In the genomic region with DNA sequence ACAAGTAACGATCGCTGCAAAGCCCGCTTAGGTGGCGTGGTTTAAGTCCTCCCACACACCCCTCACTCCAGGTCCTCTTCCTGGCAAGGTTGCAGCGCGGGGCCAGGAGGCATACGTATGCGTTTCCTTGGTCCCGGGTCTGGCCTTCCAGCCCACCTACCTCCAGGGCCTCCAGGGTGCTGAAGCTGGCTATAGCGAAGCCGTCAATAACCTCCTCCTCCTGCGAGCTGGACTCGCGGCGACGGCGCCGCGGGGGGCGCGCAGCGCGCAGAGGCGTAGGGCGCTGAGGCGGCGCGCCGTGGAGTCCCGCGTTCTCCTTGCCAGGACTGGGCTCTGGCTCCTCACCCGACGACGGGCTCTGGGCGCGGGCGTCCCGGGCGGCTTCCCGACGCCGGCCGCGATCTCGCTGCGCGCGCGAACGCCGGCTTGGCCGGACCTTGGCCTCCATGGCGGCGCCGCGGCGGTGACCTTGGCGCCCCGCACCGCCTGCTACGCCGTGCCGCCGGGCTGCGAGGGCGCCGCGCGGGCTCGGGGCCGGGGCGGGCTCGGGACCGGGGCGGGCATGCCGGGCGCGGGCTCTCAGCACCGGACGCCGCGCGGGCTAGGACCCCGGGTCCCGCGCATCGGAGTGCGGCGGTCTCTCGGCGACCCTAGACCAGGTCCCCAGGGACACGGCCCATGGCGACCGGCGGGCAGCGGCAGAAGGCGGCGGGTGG, we compare ENCODE assay signal across 7 mouse cellular contexts. TPM values are rescaled to one million over a fixed set of nuclear protein-coding genes. Genes with fewer than 3 reads are reported as not detected.
DNase-seq lines count a peak whose midpoint lies in the region; ATAC-seq and TF ChIP-seq lines count a peak whose summit lies in the region.

No protein-coding gene starts in this region.

- H3K9me3 ChIP-seq in ES-E14 (ENCODE audit: control insufficient read depth, insufficient read depth, low read depth, low read length): no peaks in the 10 kb centered on the region
- no peaks in the 10 kb centered on the region for H3K9me3 ChIP-seq in heart, embryonic 15.5 days (replicated peaks)
- H3K9me3 ChIP-seq in limb, embryonic 11.5 days (ENCODE audit: control insufficient read depth, low read length): no peaks in the 10 kb centered on the region
- H3K9me3 ChIP-seq in midbrain, embryonic 13.5 days: no peaks in the 10 kb centered on the region

- no peaks in the 10 kb centered on the region for H3K36me3 ChIP-seq in C2C12 (ENCODE audit: control insufficient read depth, insufficient read depth)
- no peaks in the 10 kb centered on the region for H3K36me3 ChIP-seq in ES-E14 (ENCODE audit: control insufficient read depth, insufficient read depth, low read length, poor library complexity, severe bottlenecking)
- H3K36me3 ChIP-seq in heart, embryonic 15.5 days: no peaks in the 10 kb centered on the region
- no peaks in the 10 kb centered on the region for H3K36me3 ChIP-seq in limb, embryonic 11.5 days (ENCODE audit: control insufficient read depth, insufficient read depth, low read length)
- H3K36me3 ChIP-seq in midbrain, embryonic 13.5 days: no peaks in the 10 kb centered on the region

- peaks cover 10 to 29% of the 10 kb centered on the region in 2 experiments for H3K4me1 ChIP-seq in ES-E14 (ENCODE audit: control insufficient read depth in 2 of 2, insufficient read depth in 2 of 2, low read length in 2 of 2, poor library complexity in 1 of 2)
- H3K4me1 ChIP-seq in cortical plate, adult 2 months (ENCODE audit: control insufficient read depth, insufficient read depth, low read length): peaks cover 14% of the 10 kb centered on the region
- peaks cover 28% of the 10 kb centered on the region for H3K4me1 ChIP-seq in heart, embryonic 15.5 days (replicated peaks)
- H3K4me1 ChIP-seq in limb, embryonic 11.5 days (ENCODE audit: control insufficient read depth, insufficient read depth, low read length): peaks cover 8% of the 10 kb centered on the region; the same call in 1 of the 2 replicates
- H3K4me1 ChIP-seq in midbrain, embryonic 13.5 days (replicated peaks): peaks cover 27% of the 10 kb centered on the region

- in situ Hi-C loops in ES-E14 (cut with MboI; ENCODE audit: low sequenced_read_pairs in 2 of 2, unreplicated experiment in 2 of 2): no loop called here

- H3K27me3 ChIP-seq in C2C12 (ENCODE audit: control insufficient read depth, insufficient read depth, insufficient read length): no peaks in the 10 kb centered on the region
- H3K27me3 ChIP-seq in heart, embryonic 15.5 days: peaks cover 5% of the 10 kb centered on the region; the same call in 1 of the 2 replicates
- no peaks in the 10 kb centered on the region for H3K27me3 ChIP-seq in limb, embryonic 11.5 days (ENCODE audit: control insufficient read depth, insufficient read depth, low read length)
- H3K27me3 ChIP-seq in midbrain, embryonic 13.5 days: peaks cover 7% of the 10 kb centered on the region; the same call in 1 of the 2 replicates

- ATAC-seq in heart, embryonic 15.5 days (replicated peaks; ENCODE audit: insufficient number of reproducible peaks, insufficient read depth, low FRiP score, low read depth): peak; percentile 23
- peak; percentile 4; the same call in 1 of the 2 replicates for ATAC-seq in limb, embryonic 11.5 days (ENCODE audit: insufficient number of reproducible peaks, low FRiP score, low TSS enrichment, low read depth)
- peak; percentile 65 for ATAC-seq in midbrain, embryonic 13.5 days

- H3K4me3 ChIP-seq in C2C12 (ENCODE audit: insufficient read depth, poor library complexity, severe bottlenecking) (peak overlapping the region; percentile 69), ES-E14 (ENCODE audit: insufficient read depth in 1 of 2, low read depth in 1 of 2, low read length in 2 of 2, poor library complexity in 1 of 2, severe bottlenecking in 1 of 2) (peak overlapping the region; percentile 83 to 99)
- peak overlapping the region; percentile 41 for H3K4me3 ChIP-seq in cortical plate, adult 2 months (ENCODE audit: insufficient read depth, low read length)
- peak overlapping the region; percentile 97 for H3K4me3 ChIP-seq in heart, embryonic 15.5 days
- H3K4me3 ChIP-seq in limb, embryonic 11.5 days (ENCODE audit: low read depth, low read length): peak overlapping the region; percentile 89
- H3K4me3 ChIP-seq in midbrain, embryonic 13.5 days (replicated peaks): peak overlapping the region; percentile 95

- peak overlapping the region; percentile 93 for H3K4me2 ChIP-seq in heart, embryonic 15.5 days
- peak overlapping the region; percentile 94 for H3K4me2 ChIP-seq in limb, embryonic 11.5 days (ENCODE audit: low read depth, severe bottlenecking)
- peak overlapping the region; percentile 90 for H3K4me2 ChIP-seq in midbrain, embryonic 13.5 days (replicated peaks)

- no peak for TF ChIP-seq POLR2A in cortical plate, adult 2 months (IDR thresholded peaks at IDR 0.05; ENCODE audit: extremely low read depth, insufficient read depth, low read length)

- peak overlapping the region; percentile 98 for H3K9ac ChIP-seq in ES-E14 (ENCODE audit: insufficient read depth, low read depth, low read length, poor library complexity, severe bottlenecking)
- peak overlapping the region; percentile 91 for H3K9ac ChIP-seq in heart, embryonic 15.5 days
- peak overlapping the region; percentile 84 for H3K9ac ChIP-seq in limb, embryonic 11.5 days (ENCODE audit: low read length)
- peak overlapping the region; percentile 97 for H3K9ac ChIP-seq in midbrain, embryonic 13.5 days (replicated peaks)

- H3K79me3 ChIP-seq in C2C12 (ENCODE audit: low read depth): peaks cover 47% of the 10 kb centered on the region

- H3K79me2 ChIP-seq in C2C12 (ENCODE audit: control insufficient read depth, insufficient read depth): peaks cover 53% of the 10 kb centered on the region

- no peak for DNase-seq in ES-E14 (ENCODE audit: low read depth, low spot score)
- DNase-seq in limb, embryonic 11.5 days (ENCODE audit: low spot score): peak; percentile 42
- DNase-seq in thymus, adult 18-20 months: peak; percentile 31 to 37

- peak overlapping the region; percentile 91 for H3K27ac ChIP-seq in ES-E14 (ENCODE audit: insufficient read depth, low read depth, low read length, poor library complexity, severe bottlenecking)
- H3K27ac ChIP-seq in cortical plate, adult 2 months (ENCODE audit: insufficient read depth, low read length): no peak overlapping the region
- peak overlapping the region; percentile 85 for H3K27ac ChIP-seq in heart, embryonic 15.5 days
- H3K27ac ChIP-seq in limb, embryonic 11.5 days (replicated peaks; ENCODE audit: low read depth, low read length): 0 out of 2 replicates have a peak overlapping the region, but pooled peaks have one; percentile 42
- peak overlapping the region; percentile 68 for H3K27ac ChIP-seq in midbrain, embryonic 13.5 days

- under 1% methylated on average over 82 of the region's 98 CpGs for WGBS in heart, embryonic 15.5 days
- WGBS in limb, embryonic 11.5 days: under 1% methylated on average over 98 of the region's 98 CpGs
- under 1% methylated on average over 97 of the region's 98 CpGs for WGBS in midbrain, embryonic 13.5 days

- no peak for TF ChIP-seq CTCF in C2C12 (IDR thresholded peaks at IDR 0.05; ENCODE audit: control insufficient read depth, insufficient read depth, insufficient read length)
- TF ChIP-seq CTCF in cortical plate, adult 2 months (IDR thresholded peaks at IDR 0.05; ENCODE audit: extremely low read depth, insufficient read depth, low read length): no peak

- H3ac ChIP-seq in C2C12 (ENCODE audit: control insufficient read depth, insufficient read length, low read depth): peak overlapping the region; percentile 82

TF ChIP-seq in C2C12, 6 proteins besides CTCF, POLR2A, EP300 and RAD21:
- TF ChIP-seq MYOG (IDR thresholded peaks at IDR 0.05; ENCODE audit: control insufficient read depth, extremely low read depth, insufficient read length) (no peak), USF1 (IDR thresholded peaks at IDR 0.05; ENCODE audit: low read depth) (no peak), FOSL1 (IDR thresholded peaks at IDR 0.05; ENCODE audit: insufficient read depth, low read length, poor library complexity, severe bottlenecking) (no peak), MAX (IDR thresholded peaks at IDR 0.05) (no peak), CEBPB (IDR thresholded peaks at IDR 0.05; ENCODE audit: low read depth) (no peak), MYOD1 (IDR thresholded peaks at IDR 0.05; ENCODE audit: control insufficient read depth, insufficient read length, low read depth) (no peak)

TF ChIP-seq in ES-E14, 5 proteins besides CTCF, POLR2A, EP300 and RAD21:
- TF ChIP-seq ZNF384 (IDR thresholded peaks at IDR 0.05; ENCODE audit: low read depth, low read length) (no peak), HCFC1 (IDR thresholded peaks at IDR 0.05; ENCODE audit: borderline replicate concordance, insufficient read depth, low read length) (no peak), MAFK (IDR thresholded peaks at IDR 0.05; ENCODE audit: insufficient read depth, low read depth, low read length) (no peak), ZC3H11A (IDR thresholded peaks at IDR 0.05; ENCODE audit: borderline replicate concordance, low read depth, low read length) (no peak), CHD2 (IDR thresholded peaks at IDR 0.05; ENCODE audit: low read depth, low read length) (no peak)

RNA-seq across cellular contexts. Expression of gene Fbrsl1, which starts 0.4 kb away (rescaled TPM):
- 17.6 TPM for polyA plus RNA-seq in C2C12 (2012; fragmentation: generic; extraction: Trizol)
- 44.4 and 51.7 TPM in 2 replicates for total RNA-seq in ES-E14 (2012; rRNA removed)
- polyA plus RNA-seq in cortical plate, adult 2 months (2012; rRNA removed): 42.9 and 44.5 TPM in 2 replicates
- polyA plus RNA-seq in heart, embryonic 15.5 days (2015; fragmentation: Nextera tagmentation; extraction: Ambion mirVana): 6.6 and 11.6 TPM in 2 replicates
- 23.3 and 23.9 TPM in 2 replicates for polyA plus RNA-seq in limb, embryonic 11.5 days (2014; fragmentation: Nextera tagmentation; extraction: Ambion mirVana)
- 16.1 and 20.6 TPM in 2 replicates for polyA plus RNA-seq in midbrain, embryonic 13.5 days (2015; fragmentation: Nextera tagmentation; extraction: Ambion mirVana)

Comparison
In these comparisons a context has a peak if more than half of its experiments do, and no peak if none do; other contexts are left out.
1. H3K4me3 ChIP-seq: peak in every context shown above with its lines; median percentile 97 in heart, embryonic 15.5 days; 95 in midbrain, embryonic 13.5 days; 91 in ES-E14; 89 in limb, embryonic 11.5 days; 69 in C2C12; 41 in cortical plate, adult 2 months.
2. ATAC-seq: peak in every context shown above with its lines; median percentile 65 in midbrain, embryonic 13.5 days; 23 in heart, embryonic 15.5 days; 4 in limb, embryonic 11.5 days.